Mouse (Mus musculus): ENCODE measurements around the gene Gm5565. TPM values are rescaled to one million over a fixed set of nuclear protein-coding genes. Genes with fewer than 3 reads are reported as not detected.
"Not testable (repeated sequence)": the region's sequence is repeated elsewhere in the genome, so short reads cannot be mapped to it uniquely, and the experiment has no call there.

The Gm5565 gene
- not detected for total RNA-seq (2021)
- long read RNA-seq, experiment 1 = 0 reads
- long read RNA-seq, experiment 2 = 0 reads

GRCm38 (mm10) chr5:146160439-146160838 lies at the start of gene Gm5565:
Gene Gm5565, minus strand, starts transcription at chr5:146160539.
- not testable (repeated sequence) for DNase-seq

- no peak for DNase-seq
These were observed 45.2 kb upstream of the Gm5565 start for GRCm38 (mm10) chr5:146205537-146205936.

DNA sequence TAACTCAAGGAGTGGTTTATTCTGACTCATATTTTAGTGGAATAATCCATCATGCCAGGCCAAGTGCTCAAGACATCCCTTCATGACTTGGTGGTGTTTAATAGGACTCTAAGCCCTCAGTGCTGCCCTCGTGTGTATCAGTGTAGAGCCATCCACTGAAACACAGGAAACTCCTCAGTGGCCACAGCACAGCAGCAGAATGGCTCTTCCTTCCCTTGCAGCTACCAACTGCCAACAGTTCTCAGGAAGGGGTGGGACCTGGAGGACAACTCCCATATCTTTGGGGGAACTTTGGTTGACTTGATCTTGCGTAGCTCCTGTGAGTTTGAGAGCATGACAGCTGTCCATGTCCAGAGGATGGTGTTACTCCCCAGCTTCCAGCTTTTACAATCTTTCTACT lies 43.6 kb upstream of the Gm5565 start:
- DNase-seq = no peak

DNA sequence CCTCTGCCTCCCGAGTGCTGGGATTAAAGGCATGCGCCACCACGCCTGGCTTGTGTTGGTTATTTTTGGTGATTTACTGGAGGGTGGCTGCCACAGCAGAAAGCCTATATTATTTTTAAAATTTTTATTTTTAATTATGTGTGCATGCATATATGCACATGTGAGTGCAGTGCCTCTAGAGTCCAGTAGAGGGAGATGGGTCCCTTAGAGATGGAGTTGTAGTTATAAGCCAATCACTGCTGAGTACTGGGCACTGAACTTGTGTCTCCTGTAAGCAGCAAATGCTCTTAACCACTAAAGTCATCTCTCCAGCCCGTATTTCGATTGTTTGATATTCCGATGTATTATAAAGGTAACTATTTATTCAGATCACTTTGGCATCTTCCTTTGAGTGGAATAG lies 40.2 kb upstream of the Gm5565 start:
- DNase-seq = no peak

- DNase-seq = no peak
These were observed 39.2 kb upstream of the Gm5565 start for GRCm38 (mm10) chr5:146199540-146199939.

- DNase-seq = no peak
These were observed 38.7 kb upstream of the Gm5565 start for GRCm38 (mm10) chr5:146199073-146199472.

- DNase-seq = no peak
These were observed 33.0 kb upstream of the Gm5565 start for GRCm38 (mm10) chr5:146193360-146193759.

GRCm38 (mm10) chr5:146190501-146191269 lies 30.3 kb upstream of the Gm5565 start:
- no peak for DNase-seq

- DNase-seq = no peak
These were observed 29.8 kb upstream of the Gm5565 start for GRCm38 (mm10) chr5:146190093-146190492.

- DNase-seq = no peak
These were observed 28.4 kb upstream of the Gm5565 start for GRCm38 (mm10) chr5:146188712-146189111.

DNA sequence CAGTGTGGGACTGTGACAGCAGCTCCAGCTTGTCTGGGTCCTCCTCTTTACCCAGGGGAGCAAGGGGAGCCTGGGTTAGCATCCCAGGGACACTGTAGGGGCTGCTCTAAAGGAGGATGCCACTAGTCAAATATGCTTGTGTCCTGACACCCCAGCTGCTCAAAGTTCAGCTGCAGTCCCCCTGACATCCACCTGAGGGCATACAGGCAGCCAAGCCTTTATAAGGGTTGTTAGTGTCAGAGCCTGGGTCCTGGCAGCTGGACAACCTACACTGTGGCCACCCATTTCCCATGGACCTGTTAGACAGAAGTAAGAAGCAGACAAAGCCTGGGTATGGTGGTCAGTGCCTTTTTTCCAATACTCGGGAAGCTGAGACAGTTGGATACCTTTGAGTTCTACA lies 27.8 kb upstream of the Gm5565 start:
- DNase-seq = no peak

- DNase-seq = peak; percentile 61
These were observed 27.1 kb upstream of the Gm5565 start for GRCm38 (mm10) chr5:146187441-146187840.

DNA sequence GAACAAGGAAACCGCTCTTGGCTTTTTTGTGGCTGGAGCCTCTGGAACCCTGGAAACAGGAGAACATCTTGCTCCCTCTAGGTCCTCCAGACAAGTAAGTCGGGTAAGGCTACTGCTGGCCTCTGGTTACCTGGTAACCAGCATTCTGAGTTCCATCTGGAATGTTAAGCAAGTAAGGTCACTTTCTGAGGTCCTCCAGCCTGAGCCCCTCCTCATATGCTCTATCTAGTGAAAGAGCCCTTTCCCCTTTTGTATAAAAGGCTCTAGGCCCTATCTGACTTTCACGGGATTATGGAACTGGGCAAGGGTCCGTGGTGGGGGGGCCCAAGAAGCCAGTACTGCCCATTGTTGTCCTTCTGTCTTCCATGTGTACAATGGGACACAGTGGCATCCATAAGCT lies 24.9 kb upstream of the Gm5565 start, which contains the start of gene 1700001J03Rik:
Gene 1700001J03Rik, minus strand, starts transcription at position 101 of the 400 bp plus-strand sequence.
- DNase-seq = not testable (repeated sequence)

DNA sequence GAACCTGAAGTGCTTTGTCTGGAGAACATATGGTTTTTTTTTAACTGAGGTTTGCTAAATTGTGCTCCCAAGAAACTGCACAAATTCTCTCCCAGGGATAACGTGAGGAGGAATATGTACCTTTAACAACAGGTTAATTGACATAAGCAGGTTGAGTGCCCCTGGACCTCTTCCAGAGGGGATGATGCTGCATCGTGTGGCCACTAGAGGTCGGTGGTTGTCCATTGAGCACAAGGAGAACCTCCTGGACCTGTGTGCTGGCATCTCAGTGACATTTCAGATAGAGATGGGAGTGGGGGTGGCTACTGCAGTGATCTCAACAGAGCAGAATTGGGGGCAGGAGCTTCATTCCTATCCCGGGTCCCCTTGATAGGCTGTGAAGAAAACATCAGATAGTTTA lies 12.4 kb upstream of the Gm5565 start:
- DNase-seq = peak; percentile 18

GRCm38 (mm10) chr5:146170621-146171020 lies 10.3 kb upstream of the Gm5565 start, which contains the start of gene Gm6309:
Gene Gm6309, minus strand, starts transcription at chr5:146170721.
- not testable (repeated sequence) for DNase-seq

- not testable (repeated sequence) for DNase-seq
These were observed 2.0 kb downstream of the Gm5565 start for GRCm38 (mm10) chr5:146158326-146158725.

DNA sequence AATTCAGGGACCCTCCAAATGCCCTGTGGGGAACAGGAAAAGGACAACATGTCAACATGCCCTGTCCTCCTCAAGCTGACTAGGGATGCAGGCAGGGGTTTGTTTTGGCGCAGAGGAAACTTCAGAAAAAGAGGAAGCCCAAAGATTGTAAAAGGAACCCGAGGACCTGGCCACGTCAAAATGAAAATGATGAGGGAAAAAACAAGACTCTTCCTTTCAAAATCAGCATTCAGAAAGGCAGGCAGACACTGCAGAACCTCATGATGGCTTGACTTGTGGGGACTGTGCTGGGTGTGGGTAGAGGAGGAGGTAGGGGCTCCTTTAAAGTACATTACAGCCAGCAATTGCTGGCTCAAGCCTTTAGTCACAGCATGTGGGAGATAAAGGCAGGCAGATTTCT lies 9.9 kb downstream of the Gm5565 start:
- no peak for DNase-seq

GRCm38 (mm10) chr5:146147903-146148302 lies 12.4 kb downstream of the Gm5565 start:
- no peak for DNase-seq

Other genes starting within 250 kb of the Gm5565 start
- gene Cyp3a25, start 150.9 kb downstream of the Gm5565 start, total RNA-seq (2021) = not detected
- gene Cyp3a59, start 81.3 kb downstream of the Gm5565 start, total RNA-seq (2021) = not detected
- not detected for gene Gm6309, start 10.2 kb upstream of the Gm5565 start, total RNA-seq (2021)
- gene 1700001J03Rik, start 24.8 kb upstream of the Gm5565 start, total RNA-seq (2021) = under 1 TPM; 0.65 to 0.87 TPM
- gene Rnf6, start 61.0 kb upstream of the Gm5565 start, total RNA-seq (2021) = 10 to 100 TPM; 38.7 to 43.0 TPM
- gene Cdk8, start 70.7 kb upstream of the Gm5565 start, total RNA-seq (2021) = 10 to 100 TPM; 20.5 to 27.2 TPM
- gene Wasf3, start 224.4 kb upstream of the Gm5565 start, total RNA-seq (2021) = 1 to 10 TPM; 1.6 TPM